Mouse (Mus musculus) C2C12 (cell line): ENCODE data around the gene Sept10.

Experiments used
- CEBPB ChIP-seq: IDR thresholded peaks from one replicate; pipeline ENCODE4 v1.6.1; 2011; ENCODE audit warnings: low read depth, mild to moderate bottlenecking, control low read depth, moderate library complexity
- CTCF ChIP-seq: IDR thresholded peaks from one replicate; pipeline ENCODE4 v1.5.1; 2011; ENCODE audit not compliant: control insufficient read depth, insufficient read depth, insufficient read length
- FOSL1 ChIP-seq: IDR thresholded peaks from one replicate; pipeline ENCODE4 v1.8.0; 2011; ENCODE audit warnings: mild to moderate bottlenecking, low read length; ENCODE audit not compliant: poor library complexity, insufficient read depth, severe bottlenecking
- MAX ChIP-seq: IDR thresholded peaks from one replicate; pipeline ENCODE4 v1.6.1; 2011; ENCODE audit warnings: mild to moderate bottlenecking, control low read depth
- MYOD1 ChIP-seq: IDR thresholded peaks from one replicate; pipeline ENCODE4 v1.6.1; 2011; ENCODE audit warnings: low read depth; ENCODE audit not compliant: control insufficient read depth, insufficient read length
- USF1 ChIP-seq: IDR thresholded peaks from one replicate; pipeline ENCODE4 v1.6.1; 2011; ENCODE audit warnings: low read depth, mild to moderate bottlenecking, control low read depth, moderate library complexity

DNA sequence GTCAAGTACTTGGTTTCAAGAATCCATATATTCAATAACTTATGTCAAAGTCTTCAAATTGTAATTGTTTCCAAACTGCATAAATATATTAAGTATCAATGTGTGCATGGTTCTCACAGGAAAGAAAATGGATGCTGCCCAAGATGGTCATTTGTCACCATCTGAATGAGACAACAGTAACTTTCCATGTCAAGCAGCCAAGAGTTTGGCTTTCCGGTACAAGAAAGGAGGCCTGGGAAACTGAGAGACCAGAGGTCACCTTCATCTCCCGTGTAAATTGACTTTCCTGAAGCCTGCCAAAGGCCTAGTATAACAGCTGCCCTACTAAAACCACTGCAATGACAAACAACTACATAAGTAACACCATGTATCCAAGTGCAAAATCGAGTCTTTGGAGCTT lies 39.3 kb downstream of the Sept10 start:
- TF ChIP-seq CTCF (no peak), CEBPB (no peak), FOSL1 (no peak), MAX (no peak), USF1 (no peak), MYOD1 (no peak)
